Mouse (Mus musculus): Measurements from ENCODE around the gene Kif5a.
"Not testable (repeated sequence)": the region's sequence is repeated elsewhere in the genome, so short reads cannot be mapped to it uniquely, and the experiment has no call there.

The Kif5a gene

DNA sequence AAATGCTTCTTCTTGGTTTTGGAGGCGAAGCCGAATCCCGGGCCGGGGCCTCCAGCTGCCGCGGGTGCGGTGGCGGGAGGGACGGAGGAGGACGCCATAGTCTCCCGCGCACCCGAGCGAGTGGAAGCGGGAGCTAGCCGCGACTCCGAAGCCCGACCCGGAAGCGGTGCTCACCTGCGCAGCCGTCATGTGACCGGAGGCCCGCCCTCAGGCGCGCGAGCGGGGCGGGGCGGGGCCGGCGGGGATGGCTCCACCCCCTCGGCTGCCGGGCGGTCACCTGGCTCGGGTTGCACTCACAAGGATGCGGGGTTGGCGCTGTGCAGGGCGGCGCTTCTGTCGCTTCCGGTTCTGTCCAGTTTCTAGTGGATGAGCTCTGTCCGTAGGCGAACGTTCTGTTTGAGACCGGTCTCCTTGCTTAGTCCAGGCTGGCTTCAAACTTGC is 51.7 kb downstream of the Kif5a start, which contains the start of gene Pip4k2c:
TSS of gene Pip4k2c (minus strand) at position 172 of the 441 bp plus-strand sequence.
- DNase-seq = peak; percentile 89

DNA sequence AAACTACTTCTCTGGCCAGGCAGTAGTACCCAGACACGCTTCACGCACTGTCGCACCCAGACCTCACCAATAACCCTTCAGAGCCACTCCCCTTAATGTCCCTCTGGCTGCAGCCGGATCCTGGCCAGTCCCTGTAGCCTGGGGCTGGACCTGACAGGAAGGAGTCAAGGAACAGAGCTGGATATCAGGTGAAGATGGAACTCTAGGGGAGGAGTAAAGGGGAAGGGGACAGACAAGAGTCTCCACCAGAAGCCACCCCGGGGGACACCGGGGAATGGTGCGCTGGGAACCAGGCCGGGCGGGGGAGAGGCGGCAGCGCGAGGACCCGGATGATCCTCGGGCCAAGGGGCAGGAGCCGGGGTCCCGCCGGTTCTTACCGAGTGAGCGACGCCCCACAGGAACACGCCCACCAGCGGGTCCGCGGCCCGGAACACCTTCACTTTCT is 52.2 kb downstream of the Kif5a start:
- DNase-seq = no peak

GRCm38 (mm10) chr10:127209928-127210570 is 53.1 kb downstream of the Kif5a start:
- no peak for DNase-seq

- DNase-seq = no peak
Measured at GRCm38 (mm10) chr10:127208921-127209320, 54.2 kb downstream of the Kif5a start.

DNA sequence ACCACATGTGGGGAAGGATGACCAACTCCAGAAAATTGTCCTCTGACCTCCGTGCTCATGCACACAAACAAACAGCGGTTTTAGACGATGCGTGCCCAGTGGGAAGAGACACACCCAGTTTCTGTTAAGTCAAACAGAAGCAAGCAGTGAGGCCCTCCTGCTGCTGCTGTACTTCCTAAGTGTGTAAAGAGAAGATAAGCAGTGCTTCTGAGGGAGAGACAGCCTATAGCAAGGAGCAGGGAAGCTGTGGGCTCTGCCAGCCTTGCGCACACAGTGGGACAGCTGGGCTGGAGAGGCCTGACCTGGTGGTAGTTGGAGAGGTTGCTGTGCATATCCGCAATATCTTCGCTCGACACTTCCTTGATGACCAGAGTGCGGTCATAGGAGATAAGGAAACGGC is 57.8 kb downstream of the Kif5a start:
- DNase-seq = no peak

- DNase-seq = no peak
Measured at GRCm38 (mm10) chr10:127204589-127204988, 58.6 kb downstream of the Kif5a start.

DNA sequence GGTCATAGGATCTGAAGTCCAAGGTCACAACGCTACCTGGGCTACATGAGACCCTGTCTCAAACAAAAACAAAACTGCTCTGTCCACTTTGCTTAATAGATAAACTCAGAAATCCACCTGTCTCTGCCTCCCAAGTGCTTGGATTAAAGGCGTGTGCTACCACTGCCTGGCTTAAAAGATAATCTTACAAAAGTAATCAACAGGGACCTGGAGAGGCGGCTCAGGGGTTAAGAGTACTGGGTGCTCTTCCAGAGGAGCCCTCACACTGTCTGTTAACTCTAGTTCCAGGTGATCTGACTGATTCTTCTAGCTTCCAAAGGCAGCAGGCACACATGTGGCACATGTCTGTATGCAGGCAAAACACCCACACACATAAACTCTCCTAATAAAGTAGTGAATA is 60.0 kb downstream of the Kif5a start:
- DNase-seq = no peak

- DNase-seq = no peak
Measured at GRCm38 (mm10) chr10:127200279-127200678, 62.9 kb downstream of the Kif5a start.

GRCm38 (mm10) chr10:127199474-127199873 is 63.7 kb downstream of the Kif5a start:
- DNase-seq = no peak

DNA sequence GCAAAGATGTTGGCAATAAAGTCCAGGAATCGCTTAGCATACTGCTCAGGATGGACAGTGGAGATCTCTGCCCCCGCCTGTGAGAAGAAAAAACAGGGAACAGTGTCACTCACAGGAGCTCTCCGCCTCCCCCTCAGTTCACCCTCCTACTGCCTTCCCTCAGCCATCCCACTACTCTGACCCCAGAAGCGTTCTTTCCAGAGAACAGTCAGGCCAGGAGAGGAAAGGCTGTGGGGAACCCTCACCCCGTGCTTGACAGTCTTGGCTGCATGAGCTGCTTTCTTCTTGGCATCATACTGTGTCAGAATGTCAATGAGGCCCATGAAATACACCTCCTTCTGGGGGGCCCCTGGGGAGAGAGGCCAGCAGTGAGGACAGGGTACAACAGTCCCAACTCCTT is 64.1 kb downstream of the Kif5a start:
- DNase-seq = no peak

DNA sequence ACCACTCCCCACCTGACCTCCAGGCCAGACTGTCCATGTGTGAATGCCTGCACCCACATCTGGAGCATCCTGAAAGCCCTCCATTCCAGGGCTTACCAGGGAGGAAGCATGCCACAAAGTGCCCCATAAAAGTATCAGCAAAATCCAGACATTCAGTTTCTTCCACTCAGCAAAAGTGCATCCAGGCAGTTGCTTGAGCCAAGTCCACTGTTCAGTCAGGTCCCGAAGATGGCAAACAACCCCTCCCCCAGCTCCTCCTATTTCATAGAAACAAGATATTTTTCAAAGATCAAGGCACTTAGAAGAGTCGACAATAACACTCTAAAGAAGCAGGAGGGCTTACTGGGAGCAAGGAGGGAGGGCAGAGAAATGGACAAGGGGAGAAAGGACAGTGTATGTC is 64.7 kb downstream of the Kif5a start:
- no peak for DNase-seq

DNA sequence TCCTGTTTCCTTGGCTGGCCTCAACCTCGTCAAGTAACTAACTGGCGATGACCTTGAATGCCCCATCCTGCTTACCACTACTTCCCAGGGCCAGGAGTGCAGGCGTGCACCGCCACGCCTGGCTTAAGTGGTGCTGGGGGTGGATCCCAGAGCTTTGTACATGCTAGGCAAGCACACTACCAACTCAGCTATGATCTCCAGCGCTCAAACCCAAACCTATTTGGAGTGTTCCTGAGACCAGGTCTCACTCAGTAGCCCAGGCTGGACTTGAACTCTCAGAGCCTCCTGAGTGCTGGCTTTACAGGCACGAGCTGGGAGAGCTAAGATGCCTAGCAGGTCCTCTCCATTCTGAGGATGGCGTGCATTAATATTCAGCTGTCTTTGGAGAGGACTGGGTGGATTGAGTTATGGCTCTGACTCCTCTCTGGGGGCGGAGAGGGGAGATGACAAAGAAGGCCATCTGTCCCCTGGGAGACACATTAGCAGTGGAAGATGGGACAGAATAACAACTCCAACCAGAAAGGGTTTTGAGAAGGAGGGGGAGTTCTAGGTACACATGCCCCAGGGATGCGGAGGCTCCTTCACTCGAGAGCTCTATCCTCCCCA is 65.5 kb downstream of the Kif5a start:
- no peak for DNase-seq

DNA sequence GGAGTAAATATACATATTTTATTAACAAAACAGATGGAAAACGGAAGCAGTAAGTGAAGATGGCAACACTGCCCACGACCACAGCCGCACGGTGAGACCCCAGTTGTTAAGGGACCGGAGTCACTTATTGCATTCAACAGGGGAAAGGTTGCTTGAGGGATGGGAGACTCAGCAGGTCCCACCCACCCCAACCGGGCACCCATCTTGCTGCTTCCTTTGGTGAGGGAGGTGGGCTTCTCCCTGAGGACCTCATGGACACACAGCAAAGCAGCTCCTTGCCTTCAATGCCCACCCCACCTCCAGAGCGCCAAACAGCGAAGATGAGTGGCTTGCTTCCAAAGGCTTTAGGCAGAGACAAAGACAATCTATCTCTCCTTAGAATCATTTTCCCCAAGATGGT is 66.0 kb downstream of the Kif5a start:
- no peak for DNase-seq

- DNase-seq = peak; percentile 67
Measured at GRCm38 (mm10) chr10:127196392-127196791, 66.8 kb downstream of the Kif5a start.

- peak; percentile 40 for DNase-seq
Measured at GRCm38 (mm10) chr10:127195328-127196129, 67.6 kb downstream of the Kif5a start, which contains the start of gene Dtx3. Gene Dtx3 (minus strand): TSS chr10:127195728.

DNA sequence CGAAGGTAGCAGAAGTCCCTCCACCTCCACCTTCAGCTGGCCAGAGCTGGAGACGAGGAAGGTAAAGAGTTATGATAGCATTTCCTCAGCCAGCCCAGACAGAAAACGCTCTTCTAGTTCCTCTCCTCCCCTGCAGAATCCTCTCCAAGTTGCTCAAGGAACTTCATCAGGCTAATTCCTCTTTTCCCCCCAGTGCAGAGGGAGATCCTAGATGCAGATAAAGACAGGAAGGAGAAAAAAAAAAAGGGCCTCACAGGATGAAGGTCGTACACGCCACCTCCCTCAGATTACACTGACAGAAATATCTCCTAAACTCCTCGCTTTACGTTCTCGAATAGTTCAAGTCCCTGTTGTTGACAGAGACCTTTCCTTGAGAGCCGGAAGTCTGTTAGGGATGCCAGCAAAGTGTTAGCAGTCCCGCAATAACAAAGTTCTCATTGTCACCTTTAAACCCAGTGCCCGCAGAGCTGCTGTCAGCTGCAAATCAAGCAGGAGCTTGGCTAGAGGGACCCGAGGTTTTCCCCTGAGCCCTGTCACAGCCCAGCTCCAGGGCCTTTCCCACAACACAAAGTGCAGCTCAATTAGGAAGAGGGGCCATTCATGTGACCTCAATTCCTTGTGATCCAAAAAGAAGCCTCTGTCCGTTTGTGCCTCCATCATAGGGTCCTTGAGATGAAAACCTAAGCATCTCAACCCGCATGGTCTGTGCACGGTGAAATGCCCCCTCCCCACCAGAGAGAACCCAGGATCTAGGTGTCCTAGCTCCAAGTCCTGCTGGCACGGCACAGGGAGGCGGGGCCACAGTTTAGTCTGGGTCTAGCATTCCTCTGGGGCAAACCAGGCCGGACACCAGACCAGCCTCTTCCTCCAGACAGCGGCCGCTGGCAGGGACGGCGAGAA is 68.5 kb downstream of the Kif5a start:
- peak; percentile 77 for DNase-seq

DNA sequence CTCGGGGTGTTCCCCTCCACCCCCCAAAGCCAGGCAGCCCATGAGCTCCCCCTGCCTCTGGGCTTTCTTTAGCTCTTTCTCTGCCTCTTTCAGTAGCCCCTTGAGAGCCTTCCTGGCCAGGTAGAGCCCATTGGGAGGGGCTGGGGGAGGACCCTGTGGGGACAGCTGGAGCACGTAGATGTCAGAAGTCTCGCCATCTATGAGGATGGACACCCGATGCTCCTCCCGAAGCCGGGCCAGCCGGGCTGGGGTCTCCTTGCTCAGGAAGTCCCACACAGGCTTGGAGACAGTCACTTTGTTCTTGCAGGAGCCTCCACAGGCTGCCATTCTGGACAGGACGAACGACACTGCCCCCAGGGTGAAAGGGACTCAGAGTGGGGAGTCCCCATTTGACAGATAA is 70.1 kb downstream of the Kif5a start:
- DNase-seq = no peak

GRCm38 (mm10) chr10:127192057-127192328 is 71.2 kb downstream of the Kif5a start:
- DNase-seq = not testable (repeated sequence)

- DNase-seq = no peak
Measured at GRCm38 (mm10) chr10:127191191-127192056, 71.7 kb downstream of the Kif5a start.

GRCm38 (mm10) chr10:127190398-127191190 is 72.6 kb downstream of the Kif5a start:
- DNase-seq = no peak

Data from lung, postnatal 14 days (tissue).